Mouse (Mus musculus) ES-CJ7 (cell line): ENCODE measurements around the gene Gsk3a.
"Not testable (repeated sequence)": the region's sequence is repeated elsewhere in the genome, so short reads cannot be mapped to it uniquely, and the experiment has no call there.

Experiments used
- DNase-seq: peaks from one replicate; pipeline ENCODE4 v3.0.0; 2011; ENCODE audit warnings: low read depth, low spot score

Gene Gsk3a

DNA sequence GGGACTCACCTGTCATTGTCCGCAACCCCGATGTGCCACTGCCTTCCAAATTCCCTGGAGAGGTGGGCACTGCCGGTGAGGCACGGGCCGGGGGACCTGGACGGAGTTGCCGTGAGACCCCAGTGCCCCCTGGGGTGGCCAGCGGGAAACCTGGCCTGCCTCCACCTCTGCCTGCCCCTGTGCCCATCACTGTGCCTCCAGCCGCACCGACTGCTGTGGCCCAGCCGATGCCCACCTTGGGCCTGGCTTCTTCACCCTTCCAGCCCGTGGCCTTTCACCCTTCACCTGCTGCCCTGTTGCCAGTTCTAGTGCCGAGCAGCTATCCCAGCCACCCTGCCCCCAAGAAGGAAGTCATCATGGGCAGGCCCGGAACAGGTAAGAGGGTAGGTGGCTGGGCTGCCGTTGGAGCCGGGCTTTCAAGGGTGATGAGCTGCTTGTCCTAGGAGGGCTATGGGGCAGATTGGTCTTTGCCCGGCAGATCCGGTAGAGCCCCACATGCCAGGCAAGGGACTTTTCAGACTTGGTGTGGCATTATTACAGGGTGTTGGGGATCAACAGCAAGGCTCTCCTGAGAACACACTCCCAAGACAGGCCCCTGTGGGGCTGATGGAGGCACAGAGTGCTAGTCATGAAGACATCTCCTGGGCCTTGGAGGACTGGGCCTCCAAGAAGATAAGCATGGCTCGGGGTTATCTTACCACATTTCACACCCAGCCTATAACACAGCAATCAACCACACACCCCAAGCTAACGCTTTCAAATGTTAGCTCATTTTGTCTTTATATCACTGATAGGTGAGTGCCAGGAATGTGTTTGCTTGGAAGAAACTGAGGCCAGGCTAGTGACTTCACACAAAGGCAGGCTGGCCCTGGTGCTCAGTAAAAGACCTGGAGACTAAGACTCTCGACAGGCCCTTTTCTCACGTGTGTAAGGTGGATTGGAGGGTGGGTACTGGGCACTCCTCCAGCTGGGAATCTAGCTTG is 35.9 kb upstream of the Gsk3a start:
- DNase-seq: no peak

DNA sequence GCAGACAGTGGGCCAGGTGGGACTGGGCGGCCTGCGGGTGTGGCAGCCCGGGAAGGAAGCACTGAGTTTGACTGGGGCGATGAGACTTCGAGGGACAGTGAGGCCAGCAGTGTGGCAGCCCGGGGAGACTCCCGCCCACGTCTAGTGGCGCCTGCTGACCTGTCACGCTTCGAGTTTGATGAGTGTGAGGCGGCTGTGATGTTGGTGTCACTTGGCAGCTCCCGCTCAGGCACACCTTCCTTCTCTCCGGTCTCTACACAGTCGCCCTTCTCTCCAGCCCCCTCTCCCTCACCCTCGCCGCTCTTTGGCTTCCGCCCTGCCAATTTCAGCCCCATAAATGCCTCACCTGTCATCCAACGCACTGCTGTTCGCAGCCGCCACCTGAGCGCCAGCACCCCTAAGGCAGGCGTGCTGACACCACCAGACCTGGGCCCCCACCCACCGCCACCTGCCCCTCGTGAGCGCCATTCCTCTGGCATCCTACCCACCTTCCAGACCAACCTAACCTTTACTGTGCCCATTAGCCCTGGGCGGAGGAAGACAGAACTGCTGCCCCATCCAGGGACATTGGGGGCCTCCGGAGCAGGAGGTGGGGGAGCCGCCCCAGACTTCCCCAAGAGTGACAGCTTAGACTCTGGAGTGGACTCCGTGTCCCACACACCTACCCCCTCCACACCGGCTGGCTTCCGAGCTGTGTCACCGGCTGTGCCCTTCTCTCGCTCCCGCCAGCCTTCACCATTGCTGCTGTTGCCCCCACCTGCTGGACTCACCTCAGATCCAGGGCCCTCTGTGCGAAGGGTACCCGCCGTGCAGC is 35.0 kb upstream of the Gsk3a start:
- no peak for DNase-seq

DNA sequence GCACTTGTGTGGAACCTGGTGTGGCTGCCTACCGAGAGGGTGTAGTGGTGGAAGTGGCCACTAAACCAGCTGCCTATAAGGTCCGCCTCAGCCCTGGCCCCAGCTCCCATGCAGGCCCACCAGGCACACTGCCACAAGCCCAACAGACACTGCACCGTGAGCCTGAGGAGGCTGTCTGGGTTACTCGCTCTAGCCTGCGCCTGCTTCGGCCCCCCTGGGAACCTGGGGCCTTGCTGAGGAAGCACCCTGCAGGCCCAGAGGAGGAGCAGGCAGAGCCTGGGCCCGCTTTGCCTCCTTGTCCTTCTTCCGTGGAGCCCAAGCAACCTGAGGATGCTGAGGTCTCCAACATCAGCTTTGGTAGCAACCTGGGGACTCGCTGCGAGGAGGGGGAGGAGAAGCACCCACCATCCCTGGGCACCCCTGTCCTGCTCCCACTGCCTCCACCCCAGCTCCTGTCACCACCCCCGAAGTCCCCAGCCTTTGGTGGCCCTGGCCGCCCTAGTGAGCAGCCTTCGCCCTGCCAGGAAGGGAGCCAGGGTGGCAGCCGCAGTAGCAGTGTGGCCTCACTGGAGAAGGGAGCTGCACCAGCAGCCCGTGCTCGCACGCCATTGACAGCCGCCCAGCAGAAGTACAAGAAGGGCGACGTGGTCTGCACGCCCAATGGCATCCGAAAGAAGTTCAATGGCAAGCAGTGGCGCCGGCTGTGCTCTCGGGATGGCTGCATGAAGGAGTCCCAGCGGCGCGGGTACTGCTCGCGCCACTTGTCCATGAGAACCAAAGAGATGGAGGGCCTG is 34.2 kb upstream of the Gsk3a start:
- DNase-seq: no peak

DNA sequence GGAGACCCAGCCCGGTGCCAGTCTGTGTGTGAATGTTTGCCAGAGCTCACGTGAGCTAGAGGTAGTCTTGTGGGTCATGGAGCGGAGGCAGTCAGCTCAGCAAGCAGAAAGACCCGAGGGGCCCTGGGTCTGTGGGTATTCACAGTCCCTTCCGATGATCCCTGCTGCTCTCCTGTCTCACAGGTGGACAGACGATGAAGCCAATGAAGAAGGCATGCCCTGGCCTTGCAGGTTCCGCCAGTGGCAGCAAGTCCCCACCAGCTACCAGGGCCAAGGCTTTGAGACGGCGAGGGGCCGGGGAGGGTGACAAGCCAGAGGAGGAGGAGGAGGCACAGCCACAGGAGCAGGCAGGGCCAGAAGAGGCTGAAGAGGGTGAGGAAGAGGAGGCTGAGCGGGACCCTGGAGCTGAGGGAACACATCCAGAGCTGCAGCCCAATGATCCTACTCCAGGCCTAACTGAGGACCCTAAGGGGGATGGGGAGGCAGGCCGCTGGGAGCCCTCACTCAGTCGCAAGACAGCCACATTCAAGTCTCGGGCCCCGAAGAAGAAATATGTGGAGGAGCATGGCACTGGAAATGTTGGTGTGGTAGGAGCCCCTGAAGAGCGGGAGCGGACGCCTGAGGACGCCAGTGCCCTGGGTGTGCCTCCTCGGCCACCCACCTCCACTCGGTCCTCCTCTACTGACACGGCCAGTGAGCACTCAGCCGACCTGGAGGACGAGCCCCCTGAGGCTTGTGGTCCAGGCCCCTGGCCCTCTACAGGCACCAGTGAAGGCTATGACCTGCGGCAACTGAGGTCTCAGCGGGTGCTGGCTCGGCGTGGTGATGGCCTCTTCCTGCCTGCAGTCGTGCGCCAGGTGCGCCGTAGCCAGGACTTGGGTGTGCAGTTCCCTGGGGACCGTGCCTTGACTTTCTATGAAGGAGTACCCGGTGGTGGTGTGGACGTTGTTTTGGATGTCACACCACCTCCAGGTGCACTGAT is 33.3 kb upstream of the Gsk3a start:
- DNase-seq: no peak

DNA sequence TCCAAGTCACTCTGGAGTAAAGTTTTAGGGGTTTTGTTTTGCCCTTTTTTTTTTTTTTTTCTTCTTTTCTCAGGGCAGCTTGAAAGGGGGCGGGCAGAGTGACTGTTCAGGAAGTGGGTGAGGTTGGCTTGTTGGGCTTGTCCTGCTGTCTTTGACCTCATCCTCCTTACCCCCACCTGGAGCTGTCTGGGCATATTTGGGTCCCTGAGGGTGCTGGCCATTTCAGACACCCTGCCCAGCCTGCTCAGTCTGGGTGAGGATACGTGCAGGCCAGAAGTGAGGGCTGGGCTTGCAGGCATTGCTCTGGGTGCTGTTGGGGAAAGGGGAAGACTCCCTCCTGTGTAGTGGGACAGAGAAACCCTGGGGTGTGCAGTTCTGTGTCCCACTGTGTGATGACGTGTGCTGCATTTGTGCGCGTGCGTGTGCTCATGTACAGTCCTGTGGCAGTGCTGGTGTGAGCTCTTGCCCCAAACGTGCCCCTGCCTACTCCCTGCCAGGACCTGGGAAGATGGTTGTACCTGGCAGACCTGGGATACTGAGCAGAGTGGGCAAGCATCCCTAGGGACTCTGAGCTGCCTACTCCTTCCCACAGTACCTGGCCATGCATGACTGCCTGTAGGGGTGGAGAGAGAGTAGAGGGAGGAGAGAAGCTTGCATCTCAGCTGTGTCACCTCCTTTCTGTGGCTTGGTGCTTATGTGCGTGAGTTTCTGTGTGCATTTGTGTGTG is 32.1 kb upstream of the Gsk3a start:
- DNase-seq: no peak

DNA sequence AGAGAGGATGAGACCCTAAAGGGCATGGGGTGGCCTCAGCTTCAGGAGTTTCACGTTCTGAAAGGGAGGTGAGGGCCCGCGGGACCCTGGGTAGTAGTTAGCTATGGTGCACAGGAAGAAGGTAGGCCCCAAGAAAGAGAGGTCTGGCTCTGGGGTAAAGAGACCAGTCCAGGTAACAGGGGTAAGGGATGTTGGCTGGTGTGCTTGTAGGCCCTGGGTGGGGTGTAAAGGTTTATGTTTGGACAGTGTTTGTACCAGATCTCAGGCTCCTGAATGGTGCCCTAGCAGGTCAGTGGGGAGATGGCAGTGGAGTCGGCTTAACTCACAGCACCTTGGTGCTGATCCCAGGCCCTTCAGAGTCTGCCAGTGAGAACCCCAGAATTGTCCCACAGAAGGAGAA is 31.4 kb upstream of the Gsk3a start:
- no peak for DNase-seq

DNA sequence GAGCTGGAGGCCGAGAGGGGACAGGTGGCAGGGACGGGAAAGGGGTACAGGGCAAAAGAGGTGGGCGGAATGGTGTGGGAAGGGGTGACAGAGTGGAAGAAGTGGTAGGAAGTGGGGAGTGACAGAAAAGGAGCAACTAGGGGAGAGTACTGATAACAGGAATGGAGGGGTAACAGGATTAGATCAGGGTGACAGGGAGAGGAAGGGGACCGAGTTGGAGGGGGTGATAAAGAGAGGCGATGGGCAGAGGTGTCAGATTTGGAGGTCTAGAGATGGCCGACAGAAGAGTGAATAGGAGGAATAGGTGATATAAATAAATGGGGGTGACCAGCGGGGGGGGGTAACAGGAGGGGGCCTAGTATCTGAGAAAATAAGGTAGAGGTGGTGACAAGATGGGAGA is 30.9 kb upstream of the Gsk3a start:
- no peak for DNase-seq

DNA sequence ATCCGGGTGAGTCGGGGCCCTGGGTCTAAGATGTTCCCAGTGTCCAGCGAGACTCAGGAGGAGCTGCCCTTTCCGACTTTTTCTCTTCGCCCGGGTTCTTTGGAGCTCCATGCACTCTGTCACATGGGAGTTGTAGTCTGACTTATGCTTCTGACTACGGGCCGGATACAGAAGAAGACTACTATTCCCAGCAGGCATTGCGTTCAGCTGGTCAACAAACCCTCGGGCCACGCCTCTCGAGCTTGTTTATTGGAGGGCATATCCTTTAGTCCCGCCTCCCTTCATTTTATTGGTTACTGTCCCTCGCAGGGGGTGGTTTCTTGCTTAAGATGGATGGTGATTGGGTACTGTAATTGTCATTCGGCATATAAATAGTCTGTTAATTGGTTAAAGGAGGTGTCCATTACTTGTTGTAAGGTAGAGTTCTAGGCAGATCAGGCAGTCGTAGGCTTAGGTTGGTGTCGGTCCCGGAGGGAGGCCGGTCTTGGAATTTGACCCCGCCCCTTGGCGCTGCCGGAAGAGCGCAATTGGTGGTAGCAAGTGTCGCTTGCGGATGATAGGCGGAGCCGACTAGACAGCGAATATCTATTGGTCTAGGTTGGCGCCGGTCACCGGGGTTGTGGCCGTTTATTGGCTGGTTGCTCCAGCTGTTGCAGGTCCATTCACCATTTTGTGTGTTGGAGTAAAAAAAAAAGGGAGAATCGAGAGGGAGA is 30.3 kb upstream of the Gsk3a start:
- peak; percentile 100 for DNase-seq

DNA sequence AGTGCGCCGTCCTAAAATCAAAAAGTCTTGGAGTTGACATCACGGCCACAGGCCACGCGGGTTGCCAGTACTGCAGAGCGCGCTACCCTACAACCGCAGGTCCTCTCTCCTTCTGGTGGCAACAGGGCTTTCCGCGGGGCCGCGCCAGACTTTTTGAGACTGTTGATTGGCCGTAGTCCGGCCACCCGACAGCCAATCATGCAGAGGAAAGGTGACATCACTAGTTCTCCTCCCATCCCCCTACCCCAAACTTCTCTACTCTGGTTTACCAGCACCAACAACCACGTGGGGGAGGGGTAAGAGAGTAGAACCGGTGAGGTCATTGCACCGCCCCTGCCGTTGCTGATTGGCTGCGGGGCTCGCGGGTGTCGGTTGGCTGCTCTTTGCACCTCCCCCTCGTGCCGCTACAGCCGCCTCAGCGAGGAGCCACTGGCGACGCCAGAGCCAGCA is 29.7 kb upstream of the Gsk3a start, which contains the start of gene Cic:
Gene Cic, plus strand, starts transcription at position 404 of the 450 bp plus-strand sequence.
- DNase-seq: peak; percentile 100

DNA sequence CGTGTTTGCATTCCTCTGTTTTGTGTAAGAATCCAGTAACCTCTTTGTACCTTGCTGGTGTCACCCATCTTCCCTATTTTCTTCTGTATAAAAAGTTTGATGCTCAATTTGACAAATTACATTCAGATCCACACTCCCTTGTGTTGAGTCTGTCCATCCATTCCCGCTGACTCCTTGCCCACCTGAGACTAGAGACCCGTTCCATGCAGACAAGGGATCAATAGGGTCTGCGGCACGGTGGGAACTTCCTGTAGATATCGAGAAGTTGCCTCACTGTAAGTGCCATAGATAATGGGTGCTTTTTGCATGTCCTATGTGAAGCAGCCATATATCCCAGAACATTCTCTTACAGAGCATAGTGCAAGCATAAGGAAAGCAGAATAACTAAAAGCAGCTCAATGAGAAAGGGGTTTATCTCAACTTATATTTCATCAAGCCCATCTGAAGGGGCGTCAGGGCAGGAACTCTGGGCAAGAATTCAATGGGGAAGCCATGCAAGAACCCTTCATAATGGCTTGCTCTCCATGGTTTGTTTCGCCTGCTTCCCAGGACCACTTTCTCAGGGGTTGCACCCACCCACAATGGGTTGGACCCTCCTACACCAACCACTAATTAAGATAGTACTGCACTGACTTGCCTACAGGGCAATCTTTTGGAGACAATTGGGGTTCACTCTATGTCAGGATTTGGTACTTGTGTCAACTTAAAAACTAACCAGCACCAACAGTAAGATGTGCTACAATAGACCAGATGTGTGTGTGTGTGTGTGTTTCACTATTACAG is 28.7 kb upstream of the Gsk3a start:
- no peak for DNase-seq

DNA sequence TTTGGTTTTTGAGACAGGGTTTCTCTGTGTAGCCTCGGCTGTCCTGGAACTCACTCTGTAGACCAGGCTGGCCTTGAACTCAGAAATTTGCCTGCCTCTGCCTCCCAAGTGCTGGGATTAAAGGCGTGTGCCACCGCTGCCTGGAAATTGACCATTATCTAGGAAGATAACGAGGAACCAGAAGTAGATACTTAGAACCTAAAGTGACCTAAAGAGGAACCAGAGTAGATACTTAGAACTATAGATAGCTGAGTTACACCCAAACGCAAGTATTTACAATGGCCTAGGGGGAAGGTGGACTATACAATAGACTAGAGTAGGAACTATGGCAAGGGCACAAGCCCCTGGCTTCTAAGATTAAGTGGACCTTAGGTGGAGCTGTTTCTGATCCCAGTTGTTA is 28.1 kb upstream of the Gsk3a start:
- DNase-seq: not testable (repeated sequence)

DNA sequence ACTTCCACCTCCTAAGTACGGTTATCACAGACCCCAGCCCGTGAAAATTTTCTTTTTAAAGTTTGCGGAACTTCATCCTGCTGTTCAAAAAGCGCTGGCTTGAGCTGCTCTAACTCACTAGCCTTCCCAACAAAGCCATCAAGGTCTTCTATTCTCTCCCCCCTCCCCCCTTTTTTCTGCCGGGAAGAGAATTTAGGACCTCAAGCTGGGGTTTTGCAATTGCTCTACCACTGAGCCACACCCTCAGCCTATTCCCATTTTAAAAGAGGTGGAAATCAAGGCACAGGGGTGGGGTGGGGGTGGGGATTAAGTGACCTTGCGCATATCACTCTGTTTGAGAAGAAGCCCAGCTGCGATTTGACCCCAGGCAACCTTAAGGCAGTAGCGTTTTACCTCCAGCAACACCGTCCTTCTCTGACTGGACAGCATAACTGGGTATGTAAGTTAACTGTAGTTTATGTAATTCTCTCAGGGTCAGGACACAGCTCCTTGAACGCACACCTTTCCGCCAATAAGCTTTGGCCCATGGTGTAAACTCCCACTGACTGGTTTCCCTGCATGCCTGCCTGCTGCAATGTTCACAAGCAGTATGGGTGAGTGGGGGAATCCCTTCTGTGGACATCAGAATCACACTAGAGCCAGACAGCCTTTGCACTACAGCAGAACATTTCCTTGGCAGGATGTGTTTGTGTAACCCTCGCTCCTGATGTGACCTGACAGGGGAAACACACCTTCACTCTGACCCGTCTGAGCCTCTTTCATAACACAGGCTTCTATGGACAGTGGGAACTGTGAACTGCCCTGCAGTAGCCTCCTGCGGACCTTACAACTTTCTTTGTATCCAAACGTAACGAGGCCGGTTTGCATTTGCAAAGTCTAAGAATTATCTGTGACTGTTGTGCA is 26.6 kb upstream of the Gsk3a start:
- peak; percentile 96 for DNase-seq

DNA sequence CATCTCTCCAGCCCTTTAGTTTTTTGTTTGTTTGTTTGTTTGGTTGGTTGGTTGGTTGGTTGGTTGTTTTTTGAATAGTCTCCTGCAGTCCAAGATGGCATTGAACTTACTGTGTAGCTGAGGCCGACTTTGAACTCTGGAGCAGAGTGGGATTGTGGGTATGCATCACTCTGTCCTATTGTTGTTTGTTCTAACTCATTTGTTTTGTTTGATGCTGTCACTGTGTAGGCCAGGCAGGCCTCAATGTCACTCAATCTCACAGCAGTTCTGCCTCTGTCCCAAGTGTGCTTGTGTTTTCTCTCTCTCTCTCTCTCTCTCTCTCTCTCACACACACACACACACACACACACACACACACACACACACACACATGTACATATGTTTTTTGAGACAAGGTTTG is 24.2 kb upstream of the Gsk3a start:
- no peak for DNase-seq

DNA sequence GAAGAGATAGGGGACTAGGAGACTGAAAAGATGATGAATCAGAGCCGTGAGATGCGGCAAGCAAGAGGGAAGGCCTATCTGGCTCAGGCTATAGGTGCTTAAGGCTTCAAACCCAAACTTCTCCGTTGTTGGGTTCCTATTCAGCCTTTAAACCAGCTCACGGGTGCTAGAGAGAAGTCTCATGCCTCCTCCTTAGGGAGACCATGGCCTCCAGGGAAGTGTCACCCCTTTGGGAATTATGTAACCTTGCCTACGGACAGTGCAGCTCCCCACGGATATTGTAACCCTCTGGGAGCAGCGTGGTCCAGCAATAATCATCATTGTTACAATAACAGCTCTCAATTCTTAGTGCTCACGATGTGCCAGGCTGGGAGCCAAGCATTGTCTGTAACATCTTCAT is 14.2 kb upstream of the Gsk3a start:
- no peak for DNase-seq

DNA sequence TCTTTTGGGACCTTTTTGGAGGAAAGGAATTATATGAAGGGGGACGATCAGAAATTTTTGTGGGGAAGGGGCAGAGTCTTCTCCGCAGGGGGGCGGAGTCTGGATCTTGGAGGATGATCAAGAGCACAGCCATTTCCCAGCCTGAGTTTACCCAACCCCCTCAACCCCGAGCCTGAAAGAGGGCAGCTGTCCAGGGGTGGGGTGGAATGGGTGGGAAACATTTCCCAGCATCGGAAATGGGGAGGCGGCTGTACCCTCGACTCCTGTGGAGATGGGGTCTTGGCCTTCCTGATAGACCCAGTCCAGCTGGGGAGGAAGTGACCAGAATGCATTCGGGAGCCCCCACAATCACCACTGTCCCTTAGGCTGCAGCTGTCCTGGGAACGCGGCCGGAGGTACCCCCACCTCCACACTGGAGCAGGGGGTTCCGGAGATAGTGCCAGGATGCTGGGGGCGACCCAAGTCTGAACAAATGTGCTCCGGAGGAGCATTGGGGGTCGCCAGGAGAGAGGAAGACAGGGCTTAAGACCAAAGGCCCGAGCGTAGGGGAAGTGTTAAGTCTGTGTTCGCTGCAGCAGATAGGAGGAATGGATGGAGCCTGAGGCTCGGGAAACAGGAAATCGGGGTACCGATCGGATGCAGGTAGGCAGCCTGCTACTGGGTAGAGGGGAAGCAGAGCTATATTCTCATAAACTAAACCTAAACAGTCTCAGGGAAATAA is 13.6 kb upstream of the Gsk3a start:
- peak; percentile 90 for DNase-seq

DNA sequence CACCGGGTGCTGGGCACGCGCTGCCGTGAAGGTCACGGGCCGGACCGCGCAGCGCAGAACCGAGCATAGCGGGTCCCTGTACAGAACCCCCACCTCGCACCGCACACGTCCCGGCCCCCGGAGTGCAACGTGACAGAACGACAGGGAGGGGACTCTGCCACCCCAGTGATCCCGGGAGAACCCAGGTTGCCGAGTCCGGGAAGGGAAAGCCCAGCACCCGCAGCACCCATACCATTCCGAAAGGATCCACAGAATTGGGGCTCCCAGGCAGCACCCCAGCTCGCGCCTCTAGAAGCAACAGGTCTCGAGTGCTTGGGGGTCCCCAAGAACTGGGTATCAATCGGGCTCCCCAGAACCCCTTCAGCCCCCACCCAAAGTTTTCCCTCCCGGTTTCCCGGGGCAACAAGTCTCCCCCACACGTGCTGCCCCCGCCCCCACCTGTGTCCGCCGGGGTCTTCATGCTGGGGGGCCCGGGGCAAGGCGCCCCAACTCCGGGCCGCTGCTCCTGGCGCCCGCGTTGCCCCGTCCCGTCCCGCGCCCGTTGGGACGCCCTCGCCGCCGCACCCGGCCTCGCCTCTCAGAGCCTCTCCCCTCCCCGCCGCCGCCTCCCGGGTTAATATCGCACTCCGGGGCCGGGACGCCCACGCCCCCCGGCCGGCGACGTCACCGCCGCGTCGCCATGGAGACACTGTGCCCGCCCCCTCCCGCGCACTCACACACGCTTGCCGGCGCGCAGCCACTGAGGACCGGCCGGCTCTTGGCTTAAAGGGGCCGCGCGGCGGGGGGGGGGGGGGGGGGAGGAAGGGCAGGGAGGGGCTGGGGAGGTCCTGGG is 12.7 kb upstream of the Gsk3a start, which contains the start of gene Erf:
Gene Erf, minus strand, starts transcription at position 621 of the 832 bp plus-strand sequence.
- peak; percentile 95 for DNase-seq
